Mouse (Mus musculus): ENCODE measurements around the gene Psmg1.
"Not testable (repeated sequence)": the region's sequence is repeated elsewhere in the genome, so short reads cannot be mapped to it uniquely, and the experiment has no call there.

The Psmg1 gene

DNA sequence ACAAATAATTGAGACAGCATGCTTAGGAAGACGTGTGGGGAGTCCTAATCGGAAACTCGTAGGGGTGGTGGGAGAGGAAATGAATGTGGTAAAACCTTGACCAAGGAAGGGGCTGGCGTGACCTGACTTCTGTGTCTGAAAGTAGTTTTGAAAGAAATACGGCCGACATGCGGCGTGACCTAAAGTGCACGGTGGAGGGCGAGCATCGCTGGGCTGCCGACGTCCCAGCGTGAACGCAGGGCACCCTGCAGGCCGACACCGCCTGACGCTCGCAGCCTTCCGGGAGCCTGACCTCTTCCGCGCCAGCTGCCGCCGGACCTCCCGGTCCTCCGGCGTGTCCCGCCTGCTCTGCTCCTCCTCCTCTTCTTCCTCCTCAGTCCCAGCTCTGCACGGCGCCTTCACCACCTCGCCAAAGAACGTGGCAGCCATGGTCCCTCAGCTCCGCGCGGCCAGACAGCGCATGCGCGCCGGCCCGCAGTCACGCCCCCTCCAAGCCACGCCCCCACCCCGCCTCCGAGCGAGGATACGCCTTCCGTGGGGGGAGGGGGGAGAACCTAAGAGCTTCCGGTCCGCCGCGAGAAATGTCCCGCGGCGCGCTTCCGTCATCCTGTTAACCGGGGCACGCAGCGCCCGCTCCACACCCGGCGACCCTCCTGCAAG is at the start of gene Psmg1:
Gene Psmg1 (minus strand): TSS at position 499 of the 660 bp plus-strand sequence.
- DNase-seq (ENCODE audit: low spot score in 2 of 2), result peak; percentile 99 to 100

DNA sequence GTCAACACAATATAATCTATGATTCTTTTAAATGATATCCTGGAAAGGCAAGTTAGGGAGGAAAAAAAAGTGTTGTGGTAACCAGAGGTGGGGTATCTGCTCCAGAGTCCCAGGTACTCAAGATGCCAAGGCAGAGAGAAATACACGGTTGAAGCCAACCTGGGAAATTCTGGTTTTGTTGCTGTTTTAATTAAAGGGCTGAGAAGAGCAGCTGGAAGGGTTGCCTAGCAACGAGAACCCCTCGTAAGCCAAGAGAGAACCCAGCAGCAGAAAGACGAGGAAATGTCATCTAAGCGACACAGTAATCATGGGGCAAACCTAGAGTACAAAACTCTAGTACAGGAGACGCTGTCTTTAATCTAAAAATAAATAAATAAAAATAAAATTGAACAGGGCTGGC is 48.8 kb upstream of the Psmg1 start:
- no peak for DNase-seq (ENCODE audit: low spot score in 2 of 2)

DNA sequence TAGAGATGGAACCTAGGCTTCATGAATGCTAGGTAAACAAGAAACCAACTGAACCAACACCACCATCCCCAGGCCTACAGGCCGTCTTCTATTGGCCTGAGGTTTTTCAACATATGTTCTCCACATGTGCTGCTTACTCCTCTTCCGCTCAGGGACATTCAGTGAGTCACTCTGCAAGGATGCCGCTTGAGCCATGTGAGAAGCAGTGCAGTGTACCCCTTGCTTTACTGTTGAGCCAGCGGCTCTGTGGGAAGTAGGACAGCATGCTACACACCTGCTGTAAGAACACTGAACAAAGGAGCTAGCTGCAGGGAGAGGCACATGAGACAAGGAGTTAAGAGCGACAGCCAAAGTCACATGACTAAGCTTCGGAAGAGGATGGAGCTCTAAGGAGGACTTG is 43.7 kb upstream of the Psmg1 start:
- DNase-seq (ENCODE audit: low spot score in 2 of 2), result no peak

DNA sequence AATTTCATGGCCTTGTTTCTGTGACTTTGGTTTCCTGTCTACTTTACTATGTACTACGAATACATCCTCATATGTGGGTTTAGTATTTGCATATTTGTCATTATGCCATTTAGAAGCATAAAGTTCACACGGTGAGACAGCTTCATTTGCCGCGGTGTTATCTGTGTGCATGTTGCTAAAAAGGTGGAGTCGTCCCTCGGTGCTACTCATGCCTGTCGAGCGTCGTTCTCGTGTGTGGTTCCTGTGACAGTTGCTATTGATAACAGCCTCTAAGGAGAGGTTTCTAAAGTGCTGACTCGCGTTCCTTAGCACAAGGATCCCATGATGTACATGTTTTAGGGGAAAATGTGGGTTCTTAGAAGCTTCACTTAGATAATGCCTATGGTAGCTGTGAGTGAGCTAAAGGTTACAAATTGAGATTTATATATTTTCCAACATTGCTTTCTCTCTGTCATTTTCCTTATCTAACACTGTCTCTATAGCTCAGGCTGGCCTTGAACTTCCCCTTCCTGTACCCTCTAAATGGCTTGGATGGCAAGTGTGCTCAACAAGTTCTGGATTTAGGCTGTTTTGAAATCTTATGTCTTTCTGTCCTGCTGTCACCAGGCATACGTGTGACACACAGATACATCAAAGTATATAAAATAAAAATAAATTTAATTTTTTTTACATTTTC is 41.7 kb upstream of the Psmg1 start:
- no peak for DNase-seq (ENCODE audit: low spot score in 2 of 2)

DNA sequence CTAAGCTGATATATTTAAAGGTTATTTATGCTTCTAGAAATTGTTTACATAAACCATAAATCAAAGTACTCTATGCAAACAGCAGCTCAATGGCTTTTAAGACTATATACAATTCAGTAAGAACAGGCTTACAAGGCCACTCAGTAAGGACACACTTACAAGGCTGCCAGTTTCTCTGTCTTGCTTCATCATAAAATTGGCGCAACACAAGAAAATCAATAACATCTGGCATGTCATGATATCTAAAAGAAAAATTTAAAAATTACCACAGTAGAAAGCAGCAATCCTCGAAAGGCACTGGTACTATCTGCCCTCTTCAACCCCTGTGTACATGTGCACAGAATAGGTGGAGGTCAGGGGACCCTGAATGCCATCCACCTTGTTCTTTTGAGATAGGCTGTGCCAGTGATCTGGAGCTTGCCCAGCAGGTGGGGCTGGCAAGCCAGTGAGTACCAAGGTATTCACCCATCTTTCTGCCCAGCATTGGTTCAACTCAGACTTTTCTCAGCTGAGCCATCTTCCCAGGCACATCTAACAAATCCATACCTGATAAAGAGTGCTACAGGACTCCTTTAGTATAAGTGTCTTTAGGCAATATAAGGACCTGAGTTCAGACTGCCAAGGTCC is 39.8 kb upstream of the Psmg1 start:
- no peak for DNase-seq (ENCODE audit: low spot score in 2 of 2)

DNA sequence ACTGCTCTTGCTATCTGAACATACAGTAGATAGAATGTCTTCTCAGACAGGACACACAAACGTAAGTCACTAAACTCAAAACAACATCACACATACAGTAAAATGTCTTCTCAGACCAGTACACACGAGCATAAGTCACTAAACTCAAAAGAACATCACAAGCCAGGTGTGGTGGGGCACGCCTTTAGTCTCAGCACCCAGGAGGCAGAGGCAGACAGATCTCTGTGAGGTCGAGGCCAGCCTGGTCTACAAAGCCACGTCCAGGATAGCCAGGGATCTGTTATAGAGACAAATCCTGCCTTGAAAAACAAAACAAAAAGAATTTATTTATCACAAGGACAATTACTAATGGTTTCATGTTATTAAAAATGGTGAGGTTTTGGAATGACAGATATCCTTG is 35.5 kb upstream of the Psmg1 start:
- DNase-seq (ENCODE audit: low spot score in 2 of 2), result no peak

DNA sequence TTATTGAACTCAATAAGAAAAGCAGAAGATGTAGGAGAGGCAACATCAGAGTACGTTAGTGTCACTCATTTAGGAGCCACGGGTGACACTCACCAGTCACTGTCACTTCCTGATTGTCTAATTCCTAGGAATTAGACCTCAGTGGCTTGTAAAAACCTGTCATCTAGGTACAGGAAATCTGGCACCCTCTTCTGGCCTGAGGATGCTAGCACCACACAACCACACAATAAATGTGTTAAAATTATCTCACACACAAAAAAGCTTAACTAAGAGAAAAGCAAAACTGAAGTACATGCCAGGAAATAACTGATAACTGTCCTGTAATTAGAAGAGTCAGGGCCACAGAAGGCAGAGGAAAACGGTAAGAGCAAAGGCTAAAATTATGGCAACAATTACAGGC is 34.5 kb upstream of the Psmg1 start:
- no peak for DNase-seq (ENCODE audit: low spot score in 2 of 2)

DNA sequence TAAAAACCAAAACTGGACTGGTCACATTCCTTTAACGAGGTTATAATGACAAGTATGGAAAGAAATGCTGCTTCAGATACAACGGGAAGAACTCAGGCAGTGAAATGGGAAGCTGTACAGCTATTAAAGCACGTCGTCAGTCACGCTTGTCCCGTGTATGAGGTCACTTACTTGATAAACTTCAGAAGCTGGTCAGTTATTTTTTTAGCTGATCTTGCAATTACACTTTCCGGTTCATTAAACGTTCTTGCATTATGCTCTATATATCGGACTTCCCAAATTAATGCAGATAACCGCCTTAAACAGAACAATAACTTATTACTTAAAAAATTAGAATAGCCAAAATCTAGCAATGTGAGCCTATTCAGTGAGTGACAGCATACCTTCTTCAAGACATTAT is 30.3 kb upstream of the Psmg1 start:
- no peak for DNase-seq (ENCODE audit: low spot score in 2 of 2)

DNA sequence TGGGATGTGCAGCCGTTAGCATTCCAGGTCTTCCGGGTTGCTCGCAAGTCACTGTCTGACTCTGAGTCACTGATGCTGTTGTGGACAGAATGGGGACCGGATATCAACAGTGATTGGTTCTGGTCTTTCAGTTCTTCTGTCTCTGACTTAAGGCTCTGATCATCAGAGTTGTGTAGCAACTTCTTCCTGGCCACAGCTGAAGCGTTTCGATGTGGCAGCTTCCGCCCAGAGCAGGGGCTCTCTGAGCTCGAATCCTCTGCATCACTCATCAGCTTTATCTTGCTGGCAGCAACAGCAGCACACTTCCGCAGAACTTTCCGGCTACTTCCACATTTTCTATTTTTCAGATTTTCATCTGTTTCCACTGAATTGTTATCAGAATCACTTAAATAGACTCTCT is 18.4 kb upstream of the Psmg1 start:
- not testable (repeated sequence) for DNase-seq (ENCODE audit: low spot score in 2 of 2)

DNA sequence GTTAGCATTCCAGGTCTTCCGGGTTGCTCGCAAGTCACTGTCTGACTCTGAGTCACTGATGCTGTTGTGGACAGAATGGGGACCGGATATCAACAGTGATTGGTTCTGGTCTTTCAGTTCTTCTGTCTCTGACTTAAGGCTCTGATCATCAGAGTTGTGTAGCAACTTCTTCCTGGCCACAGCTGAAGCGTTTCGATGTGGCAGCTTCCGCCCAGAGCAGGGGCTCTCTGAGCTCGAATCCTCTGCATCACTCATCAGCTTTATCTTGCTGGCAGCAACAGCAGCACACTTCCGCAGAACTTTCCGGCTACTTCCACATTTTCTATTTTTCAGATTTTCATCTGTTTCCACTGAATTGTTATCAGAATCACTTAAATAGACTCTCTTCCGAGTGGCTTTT is 13.5 kb upstream of the Psmg1 start:
- DNase-seq (ENCODE audit: low spot score in 2 of 2), result not testable (repeated sequence)

DNA sequence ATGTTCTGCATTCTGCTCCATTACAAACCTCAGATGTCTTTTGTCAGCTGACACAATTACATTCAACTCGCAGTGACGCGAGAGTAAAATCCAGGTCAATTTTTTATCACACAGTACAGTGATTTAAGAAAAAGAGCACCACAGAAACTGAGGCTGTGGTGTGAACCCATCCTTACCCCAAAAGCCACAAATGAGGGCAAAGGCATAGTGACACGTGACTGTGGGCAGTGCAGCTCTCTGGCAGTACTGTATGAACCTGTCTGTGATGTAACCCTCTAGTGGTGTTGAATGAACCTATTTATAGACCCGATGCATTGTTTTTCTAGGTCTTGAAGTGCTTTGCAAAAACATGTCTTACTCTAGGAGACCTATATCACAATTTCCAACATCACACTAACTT is 8.5 kb upstream of the Psmg1 start:
- DNase-seq (ENCODE audit: low spot score in 2 of 2), result no peak

DNA sequence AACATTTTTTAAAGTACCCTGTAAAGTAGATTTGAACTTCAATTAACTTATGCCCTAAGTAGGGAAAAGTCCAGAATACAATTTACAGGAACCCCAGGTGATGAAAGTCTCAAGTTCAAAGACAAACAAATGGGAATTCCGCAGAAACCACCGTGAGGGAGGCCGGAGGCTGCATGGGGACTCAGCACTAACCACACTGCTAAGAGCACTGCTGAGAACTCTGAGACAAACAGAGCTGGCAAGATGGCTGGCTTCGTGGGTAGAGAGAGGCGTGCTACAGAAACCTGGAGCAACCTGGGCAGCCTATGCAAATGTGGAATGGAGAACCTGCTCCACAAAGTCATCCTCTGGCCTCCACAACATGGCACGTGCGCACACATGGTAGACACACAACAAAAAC is 5.4 kb upstream of the Psmg1 start:
- DNase-seq (ENCODE audit: low spot score in 2 of 2), result no peak

DNA sequence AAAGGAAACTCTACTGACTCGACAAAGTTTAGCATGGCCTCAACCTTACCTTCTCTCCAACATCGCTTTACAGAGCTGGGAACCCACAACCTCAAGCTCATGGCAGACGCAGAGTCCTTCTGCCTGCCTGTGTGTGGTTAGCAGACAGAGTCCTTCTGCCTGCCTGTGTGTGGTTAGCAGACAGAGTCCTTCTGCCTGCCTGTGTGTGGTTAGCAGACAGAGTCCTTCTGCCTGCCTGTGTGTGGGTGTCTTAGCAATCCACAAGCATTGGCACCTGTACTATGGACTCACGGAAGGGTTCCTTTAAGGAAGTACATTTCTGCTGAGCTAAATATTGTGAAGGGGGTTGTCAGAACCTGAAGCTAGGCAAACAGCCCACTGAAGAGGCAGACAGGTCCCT is 3.8 kb upstream of the Psmg1 start:
- DNase-seq (ENCODE audit: low spot score in 2 of 2), result not testable (repeated sequence)

DNA sequence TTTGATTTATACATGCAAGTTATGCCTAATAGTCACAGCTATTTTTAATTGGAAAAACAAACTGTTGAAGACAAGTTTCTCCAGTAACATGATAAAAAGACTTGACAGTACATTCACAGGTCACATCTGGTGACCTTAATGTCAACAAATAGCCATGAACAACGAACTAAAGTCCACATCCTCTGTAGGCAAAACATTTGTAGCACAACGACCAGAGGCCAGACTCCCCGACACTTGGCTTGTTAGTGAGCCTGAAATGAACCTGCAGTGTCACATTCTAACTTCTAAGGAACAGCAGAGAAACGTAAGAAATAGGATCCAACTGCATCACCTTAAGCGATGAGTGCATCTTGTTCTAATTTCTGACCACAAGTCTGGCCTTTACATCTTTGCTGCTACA is 1.8 kb upstream of the Psmg1 start:
- DNase-seq (ENCODE audit: low spot score in 2 of 2), result no peak

DNA sequence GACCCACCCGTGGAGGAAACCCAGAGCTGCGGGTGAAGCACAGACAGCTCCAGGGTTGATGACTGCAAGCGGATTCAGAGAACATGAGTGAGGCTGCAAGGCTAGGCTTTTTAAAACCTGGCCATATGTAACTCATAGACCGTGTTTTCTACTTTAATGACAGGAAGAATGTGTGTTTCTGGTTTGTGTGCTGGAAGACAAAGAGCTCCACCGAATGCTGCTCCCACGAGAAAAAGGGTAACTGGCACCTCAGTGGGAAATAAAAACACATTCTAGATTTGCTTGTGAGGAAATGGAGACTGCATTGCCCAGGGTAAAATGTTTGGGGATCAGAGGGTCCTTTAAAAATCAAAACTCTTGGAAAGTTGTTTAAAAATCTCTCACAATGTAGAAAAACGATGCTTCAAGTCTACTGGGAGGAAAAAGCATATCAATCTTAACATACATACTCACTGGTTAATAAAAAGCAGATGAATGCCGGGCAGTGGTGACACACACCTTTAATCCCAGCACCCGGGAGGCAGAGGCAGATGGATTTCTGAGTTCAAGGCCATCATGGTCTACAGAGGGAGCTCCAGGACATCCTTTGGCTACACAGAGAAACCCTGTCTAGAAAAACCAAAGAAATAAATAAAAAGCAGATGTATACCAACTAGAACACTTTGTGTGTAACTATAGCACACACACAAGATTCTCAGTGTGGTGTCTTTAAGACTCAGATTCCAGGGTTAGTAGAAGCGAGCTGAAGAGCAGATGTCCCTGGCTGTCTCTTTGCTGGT is 551 bp upstream of the Psmg1 start:
- no peak for DNase-seq (ENCODE audit: low spot score in 2 of 2)

DNA sequence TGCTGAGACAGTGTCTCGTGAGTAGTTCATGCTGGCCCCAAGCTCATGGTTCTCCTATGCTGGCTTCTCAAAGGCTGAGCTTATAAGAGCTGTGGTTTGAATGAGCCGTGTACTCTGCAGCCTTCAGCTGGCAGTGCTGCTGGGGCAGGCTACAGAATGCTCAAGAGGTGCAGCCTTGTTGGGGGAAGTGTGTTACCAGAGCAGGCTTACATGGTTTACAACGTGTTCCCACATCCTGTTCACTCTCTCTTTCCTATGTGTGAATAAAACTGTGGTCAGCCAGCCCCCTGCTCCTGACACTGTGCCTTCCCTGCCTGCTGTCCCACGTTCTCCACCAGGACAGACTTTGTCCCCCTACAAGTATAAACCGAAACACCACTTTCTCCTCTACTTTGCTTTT is 5.8 kb downstream of the Psmg1 start:
- no peak for DNase-seq (ENCODE audit: low spot score in 2 of 2)

DNA sequence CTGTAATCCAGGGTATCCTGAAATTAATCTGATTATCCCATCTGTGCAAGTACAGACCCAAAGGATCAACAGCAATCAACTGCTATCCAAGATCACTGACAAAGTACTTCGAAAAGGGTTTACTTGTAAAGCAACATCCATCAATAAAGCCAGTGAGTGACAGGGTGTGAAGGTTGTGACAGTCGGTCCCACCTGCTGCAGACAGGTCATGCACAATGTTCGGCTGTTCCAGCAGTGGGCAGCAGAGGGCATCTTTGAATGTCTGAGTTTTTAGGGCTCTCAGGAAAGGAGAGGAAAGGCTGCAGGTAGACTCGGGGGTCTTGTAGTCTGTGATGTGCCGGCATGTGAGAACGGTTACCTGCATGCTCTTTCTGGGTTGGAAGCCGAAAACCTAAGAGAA is 7.2 kb downstream of the Psmg1 start:
- DNase-seq (ENCODE audit: low spot score in 2 of 2), result no peak

DNA sequence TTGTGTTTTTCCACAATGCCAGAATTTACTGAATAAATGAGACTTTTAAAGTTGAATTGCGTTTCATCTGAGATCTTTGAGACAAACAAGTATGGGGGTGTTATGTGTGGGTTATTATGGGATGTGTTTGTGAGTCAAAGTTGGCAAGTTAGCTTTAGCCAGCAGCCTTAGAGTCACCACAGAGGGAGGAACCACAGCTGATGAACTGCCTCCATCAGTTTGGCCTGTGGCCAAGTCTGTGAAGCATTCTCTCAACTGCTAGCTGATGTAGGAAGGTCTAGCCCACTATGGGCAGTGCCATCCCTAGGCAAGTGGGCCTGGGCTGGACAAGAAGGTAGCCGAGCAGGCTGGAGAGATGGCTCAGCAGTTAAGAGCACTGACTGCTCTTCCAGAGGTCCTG is 19.9 kb downstream of the Psmg1 start:
- DNase-seq (ENCODE audit: low spot score in 2 of 2), result no peak

DNA sequence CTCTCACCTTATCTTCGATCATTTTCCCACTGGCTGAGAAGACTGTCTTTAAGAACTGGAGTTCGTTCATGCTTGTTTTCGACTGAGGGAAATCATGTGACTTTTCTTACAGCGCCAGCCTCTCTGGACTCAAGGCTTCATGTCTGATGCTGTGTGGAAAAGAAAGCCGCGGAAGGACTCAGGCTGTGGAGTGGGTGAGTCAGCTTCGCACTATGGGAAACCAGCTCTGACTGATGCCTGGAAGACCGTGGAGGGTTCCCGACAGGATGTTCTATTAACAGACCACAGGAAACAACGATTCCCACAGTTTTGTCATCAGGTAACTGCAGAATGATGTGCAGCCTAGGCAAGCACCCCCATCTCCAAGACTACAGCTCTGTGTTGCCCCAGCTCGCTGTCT is 23.3 kb downstream of the Psmg1 start:
- no peak for DNase-seq (ENCODE audit: low spot score in 2 of 2)

DNA sequence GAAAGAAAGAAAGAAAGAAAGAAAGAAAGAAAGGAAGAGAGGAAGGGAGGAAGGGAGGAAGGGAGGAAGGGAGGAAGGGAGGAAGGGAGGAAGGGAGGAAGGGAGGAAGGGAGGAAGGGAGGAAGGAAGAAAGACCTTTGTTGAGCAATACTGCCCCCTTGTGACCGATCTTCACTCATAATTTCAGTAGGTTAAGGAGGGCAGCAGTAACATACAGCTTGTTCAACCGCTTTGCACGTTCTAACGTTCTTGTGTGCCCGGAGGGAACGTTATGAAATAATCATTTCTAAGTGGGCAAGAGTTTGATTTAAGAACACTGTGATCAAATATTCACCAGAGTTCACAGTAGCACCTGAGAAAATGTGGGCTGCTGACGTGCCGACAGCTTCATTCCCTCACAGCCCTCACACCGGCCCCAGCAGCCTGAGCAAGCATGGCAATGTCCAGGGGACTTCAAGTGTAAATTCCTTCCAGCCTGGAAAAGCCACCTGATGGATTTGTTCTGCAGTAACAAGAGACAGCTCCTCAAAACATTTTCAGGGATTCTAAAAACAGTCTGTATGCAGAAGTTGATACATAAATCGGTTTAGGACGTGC is 26.2 kb downstream of the Psmg1 start:
- DNase-seq (ENCODE audit: low spot score in 2 of 2), result peak in 1 of 2 experiments; percentile 45

DNA sequence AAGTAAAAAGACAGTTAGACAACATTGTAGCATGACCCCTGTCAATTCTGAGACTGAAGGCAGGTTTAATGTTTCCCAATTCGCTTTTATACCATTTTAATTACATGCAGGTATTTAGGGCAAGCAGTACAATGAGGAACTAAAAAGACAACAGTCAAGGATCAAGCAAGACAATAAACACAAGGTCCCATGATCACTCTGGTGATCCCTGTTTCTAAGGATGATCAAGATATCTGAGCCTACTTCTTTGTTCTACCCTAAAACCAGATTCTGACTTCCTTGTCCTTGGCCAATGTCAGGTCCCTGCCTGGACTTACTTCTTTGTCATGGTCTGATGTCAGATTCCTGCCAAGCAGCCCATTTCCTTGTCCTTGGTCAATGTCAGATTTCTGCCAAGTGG is 29.3 kb downstream of the Psmg1 start:
- not testable (repeated sequence) for DNase-seq (ENCODE audit: low spot score in 2 of 2)

DNA sequence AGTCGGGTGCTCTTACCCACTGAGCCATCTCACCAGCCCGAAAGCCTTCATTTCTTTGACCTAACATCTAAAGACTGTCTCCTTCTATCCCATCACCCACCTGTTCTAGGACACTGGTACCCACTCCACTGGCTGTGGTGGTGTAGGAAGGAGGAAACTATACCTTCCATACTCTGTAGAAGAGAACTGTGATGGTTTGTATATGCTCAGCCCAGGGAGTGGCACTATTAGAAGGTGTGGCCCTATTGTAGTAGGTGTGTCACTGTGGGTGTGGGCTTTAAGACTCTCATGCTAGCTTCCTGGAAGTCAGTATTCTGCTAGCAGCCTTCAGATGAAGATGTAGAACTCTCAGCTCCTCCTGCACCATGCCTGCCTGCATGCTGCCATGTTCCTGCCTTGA is 30.1 kb downstream of the Psmg1 start:
- not testable (repeated sequence) for DNase-seq (ENCODE audit: low spot score in 2 of 2)

Measured in cerebellum, postnatal 4 days (tissue).